15 mouse cellular contexts compared by ENCODE assay signal in genomic region chr9:103652127-103652882, GRCm38 (mm10).
DNase-seq lines count a peak whose midpoint lies in the region; ATAC-seq and TF ChIP-seq lines count a peak whose summit lies in the region.
"Had no signal": no experiment of that assay in that cellular context is flagged by ENCODE, and none has a peak within 500 bp of the region (broad histone marks: within the 10 kb centered on the region; RNA-seq: fewer than 3 reads in every experiment).

No protein-coding gene starts in this region.

- ATAC-seq in neural tube, embryonic 13.5 days (ENCODE audit: low read depth), result 0 out of 2 replicates have a peak, but pooled peaks have one; percentile 7
- no peak for ATAC-seq in neural tube, embryonic 15.5 days (ENCODE audit: low FRiP score)
- ATAC-seq in granulocyte monocyte progenitor cell, adult 5-6 weeks (replicated peaks; ENCODE audit: poor library complexity, severe bottlenecking), result peak; percentile 88
- no peak for ATAC-seq in midbrain, postnatal 0 days (ENCODE audit: low FRiP score)
- ATAC-seq in erythroblast, adult 5-6 weeks (replicated peaks; ENCODE audit: low FRiP score, poor library complexity, severe bottlenecking), result no peak
- ATAC-seq: intestine, postnatal 0 days; Patski had no signal

- H3K9me3 ChIP-seq in neural tube, embryonic 13.5 days, result no peaks in the 10 kb centered on the region
- no peaks in the 10 kb centered on the region for H3K9me3 ChIP-seq in neural tube, embryonic 15.5 days (replicated peaks)
- no peaks in the 10 kb centered on the region for H3K9me3 ChIP-seq in midbrain, postnatal 0 days (ENCODE audit: low read length)
- H3K9me3 ChIP-seq: liver, embryonic 13.5 days had no signal

- no peak overlapping the region for H3K27ac ChIP-seq in heart, adult 2 months
- H3K27ac ChIP-seq in neural tube, embryonic 13.5 days (replicated peaks), result peak overlapping the region; percentile 61; the same call in 1 of the 2 replicates
- H3K27ac ChIP-seq in neural tube, embryonic 15.5 days (replicated peaks), result no peak overlapping the region
- H3K27ac ChIP-seq in midbrain, postnatal 0 days (ENCODE audit: low read depth, low read length), result no peak overlapping the region
- H3K27ac ChIP-seq: liver, embryonic 13.5 days had no signal

- H3K36me3 ChIP-seq in heart, adult 2 months (ENCODE audit: control insufficient read depth, insufficient read depth, low read length), result no peaks in the 10 kb centered on the region
- H3K36me3 ChIP-seq in neural tube, embryonic 13.5 days, result no peaks in the 10 kb centered on the region
- H3K36me3 ChIP-seq in neural tube, embryonic 15.5 days, result no peaks in the 10 kb centered on the region
- H3K36me3 ChIP-seq in midbrain, postnatal 0 days (ENCODE audit: insufficient read depth, low read length), result no peaks in the 10 kb centered on the region
- H3K36me3 ChIP-seq: liver, embryonic 13.5 days had no signal

- no peak overlapping the region for H3K4me3 ChIP-seq in heart, adult 2 months
- H3K4me3 ChIP-seq in neural tube, embryonic 13.5 days, result no peak overlapping the region
- H3K4me3 ChIP-seq in neural tube, embryonic 15.5 days (replicated peaks), result no peak overlapping the region
- no peak overlapping the region for H3K4me3 ChIP-seq in midbrain, postnatal 0 days (ENCODE audit: low read depth, low read length)
- H3K4me3 ChIP-seq: liver, embryonic 13.5 days had no signal

- DNase-seq in heart, adult 11 months, result peak; percentile 56
- DNase-seq in heart, adult 2 months, result no peak
- peak; percentile 15 for DNase-seq in midbrain, postnatal 0 days (ENCODE audit: low spot score)
- DNase-seq in lung, postnatal 25 days (ENCODE audit: low spot score), result no peak
- DNase-seq: adrenal gland, postnatal 36 days; gastrocnemius, postnatal 10 days; liver, embryonic 13.5 days; spleen, adult 18-20 months; thymus, adult 2 months had no signal

- WGBS in heart, adult 2 months, result 74% methylated on average over 8 of the region's 8 CpGs
- WGBS in neural tube, embryonic 13.5 days, result 45% methylated on average over 8 of the region's 8 CpGs
- WGBS in neural tube, embryonic 15.5 days, result 41% methylated on average over 8 of the region's 8 CpGs
- WGBS in midbrain, postnatal 0 days, result 67% methylated on average over 8 of the region's 8 CpGs

- TF ChIP-seq EP300 in heart, adult 2 months (IDR thresholded peaks at IDR 0.05; ENCODE audit: insufficient read depth, low read depth, low read length), result no peak

- TF ChIP-seq CTCF in heart, adult 2 months (IDR thresholded peaks at IDR 0.05), result no peak
- no peak for TF ChIP-seq CTCF in midbrain, postnatal 0 days (IDR thresholded peaks at IDR 0.05)

- no peak for TF ChIP-seq POLR2A in heart, adult 2 months (IDR thresholded peaks at IDR 0.05; ENCODE audit: insufficient read depth, low read depth, low read length)

- no peaks in the 10 kb centered on the region for H3K27me3 ChIP-seq in heart, adult 2 months (ENCODE audit: control insufficient read depth, insufficient read depth, low read length)
- H3K27me3 ChIP-seq in neural tube, embryonic 13.5 days, result no peaks in the 10 kb centered on the region
- no peaks in the 10 kb centered on the region for H3K27me3 ChIP-seq in neural tube, embryonic 15.5 days (replicated peaks)
- H3K27me3 ChIP-seq in midbrain, postnatal 0 days (ENCODE audit: insufficient read depth, low read length), result no peaks in the 10 kb centered on the region
- H3K27me3 ChIP-seq: liver, embryonic 13.5 days had no signal

- no peak overlapping the region for H3K9ac ChIP-seq in heart, adult 2 months (ENCODE audit: low read depth, low read length)
- no peak overlapping the region for H3K9ac ChIP-seq in neural tube, embryonic 13.5 days
- H3K9ac ChIP-seq in neural tube, embryonic 15.5 days (replicated peaks), result no peak overlapping the region
- no peak overlapping the region for H3K9ac ChIP-seq in midbrain, postnatal 0 days (replicated peaks; ENCODE audit: low read length, poor library complexity, severe bottlenecking)
- H3K9ac ChIP-seq: liver, embryonic 13.5 days had no signal

- intact Hi-C loops in heart, adult 2 months (cut with DNase I), result no loop called here

- H3K4me1 ChIP-seq in heart, adult 2 months (ENCODE audit: control insufficient read depth, insufficient read depth, low read length), result peaks cover 2% of the 10 kb centered on the region; the same call in 1 of the 2 replicates
- peaks cover 65% of the 10 kb centered on the region for H3K4me1 ChIP-seq in neural tube, embryonic 13.5 days (replicated peaks)
- peaks cover 53% of the 10 kb centered on the region for H3K4me1 ChIP-seq in neural tube, embryonic 15.5 days
- H3K4me1 ChIP-seq in midbrain, postnatal 0 days (ENCODE audit: insufficient read depth, low read length), result peaks cover 20% of the 10 kb centered on the region
- H3K4me1 ChIP-seq: liver, embryonic 13.5 days had no signal

- no peaks in the 10 kb centered on the region for H3K79me2 ChIP-seq in heart, adult 2 months (replicated peaks; ENCODE audit: control insufficient read depth, insufficient read depth, low read length)

- H3K4me2 ChIP-seq in neural tube, embryonic 13.5 days, result no peak overlapping the region
- no peak overlapping the region for H3K4me2 ChIP-seq in neural tube, embryonic 15.5 days
- H3K4me2 ChIP-seq in midbrain, postnatal 0 days (ENCODE audit: low read depth, low read length, poor library complexity, severe bottlenecking), result no peak overlapping the region
- H3K4me2 ChIP-seq: liver, embryonic 13.5 days had no signal

Comparison
In these comparisons a context has a peak if more than half of its experiments do, and no peak if none do; other contexts are left out.
1. DNase-seq: peak in heart, adult 11 months (single experiment) and midbrain, postnatal 0 days (single experiment); none in heart, adult 2 months (0 of 2) and lung, postnatal 25 days (single experiment).
2. ATAC-seq: peak in neural tube, embryonic 13.5 days (single experiment) and granulocyte monocyte progenitor cell, adult 5-6 weeks (single experiment); none in neural tube, embryonic 15.5 days (single experiment), midbrain, postnatal 0 days (single experiment) and erythroblast, adult 5-6 weeks (single experiment).